Mouse (Mus musculus) small intestine, adult 2 months (tissue): ENCODE measurements at regions not wholly inside any gene's neighbourhood (a gene's known extent, or its start where the extent isn't known, plus 50 kb on each side); places are given as distances from the start of the nearest gene placed in this dataset.

Source experiments
- H3K27ac ChIP-seq: fragments of 200-500 bp; 2 replicates; pipeline ENCODE4 v1.5.1; 2012; ENCODE audit warnings: low read depth, low read length, control low read depth, inconsistent platforms; ENCODE audit not compliant: insufficient read depth
- H3K27me3 ChIP-seq: fragments of 200-500 bp; 2 replicates; pipeline ENCODE4 v1.6.1; 2012; ENCODE audit warnings: mild to moderate bottlenecking, moderate library complexity, low read length, inconsistent platforms; ENCODE audit not compliant: control insufficient read depth, insufficient read depth
- H3K36me3 ChIP-seq: fragments of 200-500 bp; 2 replicates; pipeline ENCODE4 v1.6.1; 2012; ENCODE audit warnings: mild to moderate bottlenecking, low read length, control low read depth, inconsistent platforms; ENCODE audit not compliant: control insufficient read depth, insufficient read depth
- H3K4me1 ChIP-seq: fragments of 200-500 bp; 2 replicates; pipeline ENCODE4 v1.6.1; 2012; ENCODE audit warnings: low read length, inconsistent platforms, mixed read lengths; ENCODE audit not compliant: control insufficient read depth, insufficient read depth, insufficient read length
- H3K4me3 ChIP-seq: fragments of 200-500 bp; 2 replicates; pipeline ENCODE4 v1.5.1; 2012; ENCODE audit warnings: low read depth, mild to moderate bottlenecking, control low read depth, inconsistent platforms, low read length, moderate library complexity
- CTCF ChIP-seq: fragments of 200-500 bp; IDR thresholded peaks from 2 replicates; pipeline ENCODE4 v1.5.1; 2012; ENCODE audit warnings: low read depth, mild to moderate bottlenecking, control low read depth, inconsistent platforms, low read length, moderate library complexity, mixed read lengths; ENCODE audit not compliant: insufficient replicate concordance, insufficient read length; ENCODE audit errors: extremely low read depth
- POLR2A ChIP-seq: fragments of 200-500 bp; IDR thresholded peaks from 2 replicates; pipeline ENCODE4 v1.6.1; 2012; ENCODE audit warnings: low read depth, mild to moderate bottlenecking, control low read depth, inconsistent platforms, low read length, moderate library complexity
- WGBS: fragments of 180-500 bp; shearing (Covaris S2); methylation state at CpG from one replicate; pipeline ENCODE4 v1.1.7; 2018; 5-methylcytosine and 5-hydroxymethylcytosine counted together

- TF ChIP-seq POLR2A (no peak), CTCF (no peak)
- H3K27ac ChIP-seq: no peak overlapping the region
- H3K4me3 ChIP-seq: no peak overlapping the region
- H3K4me1 ChIP-seq: no peaks in the 10 kb centered on the region
- H3K36me3 ChIP-seq: no peaks in the 10 kb centered on the region
- WGBS: 80% methylated on average over 1 of the region's 1 CpGs
- H3K27me3 ChIP-seq: no peaks in the 10 kb centered on the region
Measured at GRCm38 (mm10) chrX:142600782-142601181, 80.4 kb upstream of the Tmem164 start.

GRCm38 (mm10) chrX:142605088-142605487 lies 76.1 kb upstream of the Tmem164 start:
- Histone ChIP-seq H3K4me1 (no peaks in the 10 kb centered on the region), H3K27me3 (no peaks in the 10 kb centered on the region), H3K27ac (no peak overlapping the region), H3K4me3 (no peak overlapping the region), H3K36me3 (no peaks in the 10 kb centered on the region)
- no peak for TF ChIP-seq CTCF
- no peak for TF ChIP-seq POLR2A
- WGBS: 60% methylated on average over 3 of the region's 3 CpGs

- Histone ChIP-seq H3K27ac (no peak overlapping the region), H3K27me3 (no peaks in the 10 kb centered on the region), H3K4me1 (no peaks in the 10 kb centered on the region), H3K36me3 (no peaks in the 10 kb centered on the region), H3K4me3 (no peak overlapping the region)
- 85% methylated on average over 8 of the region's 8 CpGs for WGBS
- no peak for TF ChIP-seq CTCF
Measured at GRCm38 (mm10) chrX:142606595-142607205, 74.5 kb upstream of the Tmem164 start.

DNA sequence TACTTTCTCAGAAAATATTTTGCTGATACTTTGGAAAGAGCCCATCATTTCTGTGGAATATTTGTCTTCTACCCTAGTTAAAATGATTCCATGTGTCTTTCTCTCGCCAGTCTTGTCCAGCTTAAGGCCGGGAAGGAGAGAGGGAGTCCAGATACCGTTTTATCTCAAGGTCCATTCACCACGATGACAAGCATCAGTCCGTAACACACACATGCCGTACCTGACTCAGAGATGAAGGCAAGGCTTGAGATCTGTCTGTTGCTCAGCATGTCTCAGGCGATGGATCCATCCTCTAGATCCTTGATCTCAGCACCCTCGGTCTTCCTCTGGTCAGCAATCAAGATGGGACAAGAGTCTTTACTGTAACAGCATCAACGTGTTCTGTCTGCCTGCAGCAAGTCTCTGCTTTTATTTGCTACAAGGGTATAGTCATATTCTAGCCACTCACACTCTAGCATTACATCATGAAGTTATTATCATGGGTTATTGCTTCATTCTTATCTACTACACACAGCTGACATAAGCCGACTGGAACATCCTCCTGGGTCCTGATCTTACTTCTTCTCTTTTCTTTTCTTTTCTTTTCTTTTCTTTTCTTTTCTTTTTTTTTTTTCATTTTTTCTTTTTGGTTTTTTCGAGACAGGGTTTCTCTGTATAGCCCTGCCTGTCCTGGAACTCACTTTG lies 64.9 kb upstream of the Tmem164 start:
- TF ChIP-seq POLR2A (no peak), CTCF (no peak)
- H3K36me3 ChIP-seq: no peaks in the 10 kb centered on the region
- 82% methylated on average over 11 of the region's 11 CpGs for WGBS
- H3K27ac ChIP-seq: no peak overlapping the region
- no peaks in the 10 kb centered on the region for H3K27me3 ChIP-seq
- H3K4me1 ChIP-seq: no peaks in the 10 kb centered on the region
- H3K4me3 ChIP-seq: no peak overlapping the region

- no peak overlapping the region for H3K4me3 ChIP-seq
- no peak overlapping the region for H3K27ac ChIP-seq
- H3K4me1 ChIP-seq: no peaks in the 10 kb centered on the region
- 38% methylated on average over 1 of the region's 1 CpGs for WGBS
- H3K36me3 ChIP-seq: no peaks in the 10 kb centered on the region
- H3K27me3 ChIP-seq: no peaks in the 10 kb centered on the region
- no peak for TF ChIP-seq POLR2A
- no peak for TF ChIP-seq CTCF
Measured at GRCm38 (mm10) chrX:142618389-142618788, 62.8 kb upstream of the Tmem164 start.

DNA sequence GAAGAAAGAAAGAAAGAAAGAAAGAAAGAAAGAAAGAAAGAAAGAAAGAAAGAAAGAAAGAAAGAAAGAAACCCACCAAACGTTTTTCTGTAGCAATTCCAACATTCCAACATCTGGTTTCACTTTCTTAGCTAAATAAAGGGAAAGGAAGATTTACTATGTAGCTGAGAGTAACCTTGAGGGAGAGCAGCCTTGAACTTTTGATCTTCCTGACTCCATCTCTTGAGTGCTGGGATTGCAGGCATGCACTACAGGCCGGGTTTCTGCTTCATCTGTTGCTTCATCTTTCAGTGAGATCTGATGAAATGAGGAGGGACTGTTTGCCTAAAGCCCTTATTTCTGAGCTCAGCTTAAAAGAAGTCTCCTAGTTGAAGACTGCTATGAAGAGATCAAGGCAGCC lies 57.8 kb upstream of the Tmem164 start:
- Histone ChIP-seq H3K4me1 (no peaks in the 10 kb centered on the region), H3K27ac (no peak overlapping the region), H3K36me3 (no peaks in the 10 kb centered on the region), H3K27me3 (no peaks in the 10 kb centered on the region), H3K4me3 (no peak overlapping the region)
- no peak for TF ChIP-seq CTCF
- no peak for TF ChIP-seq POLR2A
- WGBS: 16% methylated on average over 2 of the region's 2 CpGs

- no peak for TF ChIP-seq POLR2A
- no peak for TF ChIP-seq CTCF
- Histone ChIP-seq H3K4me3 (no peak overlapping the region), H3K27me3 (no peaks in the 10 kb centered on the region), H3K36me3 (no peaks in the 10 kb centered on the region), H3K4me1 (no peaks in the 10 kb centered on the region), H3K27ac (no peak overlapping the region)
- 46% methylated on average over 2 of the region's 2 CpGs for WGBS
Measured at GRCm38 (mm10) chrX:142623882-142624281, 57.3 kb upstream of the Tmem164 start.
